ENCODE assay signal across 8 mouse cellular contexts in the genomic region with DNA sequence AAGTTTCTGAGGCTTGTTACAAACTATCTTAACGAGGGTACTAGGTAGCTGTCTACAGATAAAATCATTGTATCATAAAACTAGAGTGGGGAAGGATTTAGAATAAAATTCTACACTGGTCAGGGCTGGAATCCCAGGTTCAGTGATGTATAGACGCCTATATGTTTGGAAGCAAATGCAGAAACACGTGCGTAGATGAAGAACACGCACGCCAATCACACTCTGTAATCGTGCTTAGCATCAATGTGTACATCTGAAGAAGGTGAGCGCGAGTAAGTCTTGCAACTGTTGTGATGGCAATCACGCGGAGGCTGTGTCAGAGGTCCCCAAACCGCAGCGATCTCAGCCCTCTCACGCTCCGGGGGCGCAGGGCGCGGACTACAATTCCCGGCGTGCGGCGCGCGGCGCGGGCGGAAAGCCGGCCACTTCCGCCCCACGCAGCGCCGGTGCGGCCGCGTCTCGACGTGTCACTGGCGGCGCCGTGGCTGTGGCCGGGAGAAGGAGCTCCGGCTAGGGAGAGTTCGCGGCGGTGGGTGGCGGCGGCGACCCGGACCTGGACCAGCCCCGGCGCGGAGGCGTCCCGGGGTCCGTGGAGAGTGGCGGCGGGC. TPM values are rescaled to one million over a fixed set of nuclear protein-coding genes. Genes with fewer than 3 reads are reported as not detected.
DNase-seq lines count a peak whose midpoint lies in the region; ATAC-seq lines count a peak whose summit lies in the region.

A gene (plus strand): TSS at position 536 of the 608 bp plus-strand sequence.

- peak; percentile 40 for ATAC-seq in common myeloid progenitor, adult 5-6 weeks (replicated peaks; ENCODE audit: low read depth, poor library complexity, severe bottlenecking)
- ATAC-seq in megakaryocyte progenitor cell, adult 5-6 weeks (replicated peaks; ENCODE audit: poor library complexity), result peak; percentile 47

- peak; percentile 87 for DNase-seq in ZHBTc4 (ENCODE audit: low read depth, low spot score)
- peak; percentile 87 for DNase-seq in gastrocnemius, postnatal 10 days
- DNase-seq in induced T-regulatory cell, adult 2 months (ENCODE audit: low read depth), result peak; percentile 90
- peak; percentile 42 to 78 for DNase-seq in left cerebral cortex, adult 9 months (ENCODE audit: low spot score in 2 of 2)
- DNase-seq in right cerebral cortex, postnatal 14 days, result peak; percentile 87
- peak; percentile 72 to 78 for DNase-seq in urinary bladder, postnatal 36 days (ENCODE audit: low spot score in 2 of 2)

RNA-seq across cellular contexts. Expression of the gene that starts here (rescaled TPM):
- 157 and 188 TPM in 2 replicates for total RNA-seq in common myeloid progenitor, adult 5-6 weeks (2017)
- 10 to 100 TPM; 44.9 to 51.3 TPM for total RNA-seq in gastrocnemius, postnatal 10 days (2021)
- 130 and 133 TPM in 2 replicates for total RNA-seq in megakaryocyte progenitor cell, adult 5-6 weeks (2015)
- total RNA-seq in megakaryocyte progenitor cell, adult 5-6 weeks (2017), result 133 and 160 TPM in 2 replicates

Comparison
In these comparisons a context has a peak if more than half of its experiments do, and no peak if none do; other contexts are left out.
1. Peak in every context shown above with its lines: DNase-seq and ATAC-seq.